Mouse (Mus musculus): Measurements from ENCODE around the gene Taf8. TPM values are rescaled to one million over a fixed set of nuclear protein-coding genes. Genes with fewer than 3 reads are reported as not detected.

The Taf8 gene
- polyA plus RNA-seq, 1 experiment: not detected

- no peak overlapping the region for H3K27ac ChIP-seq (ENCODE audit: insufficient read depth, low read depth, low read length)
- WGBS: 93% methylated on average over 13 of the region's 13 CpGs
- TF ChIP-seq POLR2A (IDR thresholded peaks at IDR 0.05; ENCODE audit: insufficient read depth, low read depth, low read length): no peak
- no peak for TF ChIP-seq CTCF (IDR thresholded peaks at IDR 0.05; ENCODE audit: insufficient read depth, low read depth, low read length)
- H3K4me1 ChIP-seq (ENCODE audit: control insufficient read depth, insufficient read depth, low read length): 0 out of 2 replicates have a peak, but pooled peaks cover 2% of the 10 kb centered on the region
- H3K4me3 ChIP-seq (ENCODE audit: insufficient read depth, low read depth, low read length): no peak overlapping the region
Observed at GRCm38 (mm10) chr17:47533691-47534090, 31.6 kb upstream of the Taf8 start.

- Histone ChIP-seq H3K4me1 (ENCODE audit: control insufficient read depth, insufficient read depth, low read length) (peaks cover 5% of the 10 kb centered on the region; the same call in 1 of the 2 replicates), H3K4me3 (ENCODE audit: insufficient read depth, low read depth, low read length) (no peak overlapping the region), H3K27ac (ENCODE audit: insufficient read depth, low read depth, low read length) (no peak overlapping the region)
- no peak for TF ChIP-seq POLR2A (IDR thresholded peaks at IDR 0.05; ENCODE audit: insufficient read depth, low read depth, low read length)
- no peak for TF ChIP-seq CTCF (IDR thresholded peaks at IDR 0.05; ENCODE audit: insufficient read depth, low read depth, low read length)
- 96% methylated on average over 5 of the region's 5 CpGs for WGBS
Observed at GRCm38 (mm10) chr17:47532364-47532763, 30.3 kb upstream of the Taf8 start.

GRCm38 (mm10) chr17:47531387-47531818 lies 29.3 kb upstream of the Taf8 start:
- no peak for TF ChIP-seq CTCF (IDR thresholded peaks at IDR 0.05; ENCODE audit: insufficient read depth, low read depth, low read length)
- no peak for TF ChIP-seq POLR2A (IDR thresholded peaks at IDR 0.05; ENCODE audit: insufficient read depth, low read depth, low read length)
- Histone ChIP-seq H3K4me1 (ENCODE audit: control insufficient read depth, insufficient read depth, low read length) (peaks cover 5% of the 10 kb centered on the region; the same call in 1 of the 2 replicates), H3K4me3 (ENCODE audit: insufficient read depth, low read depth, low read length) (no peak overlapping the region), H3K27ac (ENCODE audit: insufficient read depth, low read depth, low read length) (no peak overlapping the region)
- 56% methylated on average over 10 of the region's 10 CpGs for WGBS

GRCm38 (mm10) chr17:47529595-47529994 lies 27.5 kb upstream of the Taf8 start:
- TF ChIP-seq CTCF (IDR thresholded peaks at IDR 0.05; ENCODE audit: insufficient read depth, low read depth, low read length) (no peak), POLR2A (IDR thresholded peaks at IDR 0.05; ENCODE audit: insufficient read depth, low read depth, low read length) (no peak)
- Histone ChIP-seq H3K4me3 (ENCODE audit: insufficient read depth, low read depth, low read length) (no peak overlapping the region), H3K4me1 (ENCODE audit: control insufficient read depth, insufficient read depth, low read length) (peaks cover 5% of the 10 kb centered on the region; the same call in 1 of the 2 replicates), H3K27ac (ENCODE audit: insufficient read depth, low read depth, low read length) (no peak overlapping the region)
- WGBS: 93% methylated on average over 11 of the region's 11 CpGs

- TF ChIP-seq CTCF (IDR thresholded peaks at IDR 0.05; ENCODE audit: insufficient read depth, low read depth, low read length) (no peak), POLR2A (IDR thresholded peaks at IDR 0.05; ENCODE audit: insufficient read depth, low read depth, low read length) (no peak)
- WGBS: 72% methylated on average over 8 of the region's 8 CpGs
Observed at GRCm38 (mm10) chr17:47528919-47529318, 26.8 kb upstream of the Taf8 start.

GRCm38 (mm10) chr17:47527581-47528300 lies 25.6 kb upstream of the Taf8 start:
- TF ChIP-seq CTCF (IDR thresholded peaks at IDR 0.05; ENCODE audit: insufficient read depth, low read depth, low read length) (no peak), POLR2A (IDR thresholded peaks at IDR 0.05; ENCODE audit: insufficient read depth, low read depth, low read length) (no peak)
- H3K27ac ChIP-seq (ENCODE audit: insufficient read depth, low read depth, low read length): no peak overlapping the region
- H3K4me1 ChIP-seq (ENCODE audit: control insufficient read depth, insufficient read depth, low read length): peaks cover 11% of the 10 kb centered on the region
- no peak overlapping the region for H3K4me3 ChIP-seq (ENCODE audit: insufficient read depth, low read depth, low read length)
- 69% methylated on average over 10 of the region's 10 CpGs for WGBS

More at GRCm38 (mm10) chr17:47528919-47529318, 26.8 kb upstream of the Taf8 start:
- H3K27ac ChIP-seq (ENCODE audit: insufficient read depth, low read depth, low read length): no peak overlapping the region
- H3K4me1 ChIP-seq (ENCODE audit: control insufficient read depth, insufficient read depth, low read length): peaks cover 5% of the 10 kb centered on the region; the same call in 1 of the 2 replicates
- no peak overlapping the region for H3K4me3 ChIP-seq (ENCODE audit: insufficient read depth, low read depth, low read length)

- H3K27ac ChIP-seq (ENCODE audit: insufficient read depth, low read depth, low read length): no peak overlapping the region
- TF ChIP-seq POLR2A (IDR thresholded peaks at IDR 0.05; ENCODE audit: insufficient read depth, low read depth, low read length) (no peak), CTCF (IDR thresholded peaks at IDR 0.05; ENCODE audit: insufficient read depth, low read depth, low read length) (no peak)
Observed at GRCm38 (mm10) chr17:47526856-47527520, 24.9 kb upstream of the Taf8 start.

GRCm38 (mm10) chr17:47524991-47525390 lies 22.9 kb upstream of the Taf8 start:
- no peak overlapping the region for H3K4me3 ChIP-seq (ENCODE audit: insufficient read depth, low read depth, low read length)
- 79% methylated on average over 6 of the region's 6 CpGs for WGBS
- H3K4me1 ChIP-seq (ENCODE audit: control insufficient read depth, insufficient read depth, low read length): peaks cover 23% of the 10 kb centered on the region
- H3K27ac ChIP-seq (ENCODE audit: insufficient read depth, low read depth, low read length): no peak overlapping the region
- TF ChIP-seq POLR2A (IDR thresholded peaks at IDR 0.05; ENCODE audit: insufficient read depth, low read depth, low read length): no peak
- no peak for TF ChIP-seq CTCF (IDR thresholded peaks at IDR 0.05; ENCODE audit: insufficient read depth, low read depth, low read length)

More at GRCm38 (mm10) chr17:47526856-47527520, 24.9 kb upstream of the Taf8 start:
- WGBS: 85% methylated on average over 17 of the region's 17 CpGs
- H3K4me1 ChIP-seq (ENCODE audit: control insufficient read depth, insufficient read depth, low read length): peaks cover 18% of the 10 kb centered on the region
- H3K4me3 ChIP-seq (ENCODE audit: insufficient read depth, low read depth, low read length): no peak overlapping the region

- Histone ChIP-seq H3K27ac (ENCODE audit: insufficient read depth, low read depth, low read length) (no peak overlapping the region), H3K4me3 (ENCODE audit: insufficient read depth, low read depth, low read length) (no peak overlapping the region), H3K4me1 (ENCODE audit: control insufficient read depth, insufficient read depth, low read length) (peaks cover 23% of the 10 kb centered on the region)
- TF ChIP-seq CTCF (IDR thresholded peaks at IDR 0.05; ENCODE audit: insufficient read depth, low read depth, low read length) (no peak), POLR2A (IDR thresholded peaks at IDR 0.05; ENCODE audit: insufficient read depth, low read depth, low read length) (no peak)
- WGBS: 83% methylated on average over 8 of the region's 8 CpGs
Observed at GRCm38 (mm10) chr17:47524055-47524454, 22.0 kb upstream of the Taf8 start.

Data from olfactory bulb, adult 2 months (tissue).